Mouse (Mus musculus): Measurements from ENCODE around the gene Reg4. TPM values are rescaled to one million over a fixed set of nuclear protein-coding genes. Genes with fewer than 3 reads are reported as not detected.

Gene Reg4
- total and polyA plus RNA-seq, 2 experiments from 2014 or later, result not detected

- WGBS, result 75% methylated on average over 5 of the region's 5 CpGs
- no peak for DNase-seq (ENCODE audit: low spot score)
- no peaks in the 10 kb centered on the region for H3K36me3 ChIP-seq (replicated peaks; ENCODE audit: control insufficient read depth, insufficient read depth, low read length)
These were observed 15.3 kb downstream of the Reg4 start for GRCm38 (mm10) chr3:98237240-98237639.

GRCm38 (mm10) chr3:98238150-98238549 lies 16.2 kb downstream of the Reg4 start:
- no peak overlapping the region for H3K4me2 ChIP-seq (ENCODE audit: low read depth, low read length)
- no peak for TF ChIP-seq EP300 (IDR thresholded peaks at IDR 0.05; ENCODE audit: low read depth)
- TF ChIP-seq CTCF (IDR thresholded peaks at IDR 0.05; ENCODE audit: low read depth), result no peak
- H3K9ac ChIP-seq (replicated peaks; ENCODE audit: low read depth, low read length), result no peak overlapping the region
- H3K4me1 ChIP-seq (ENCODE audit: control insufficient read depth, insufficient read depth), result no peaks in the 10 kb centered on the region
- H3K4me3 ChIP-seq (ENCODE audit: low read depth, low read length), result no peak overlapping the region
- H3K36me3 ChIP-seq (replicated peaks; ENCODE audit: control insufficient read depth, insufficient read depth, low read length), result no peaks in the 10 kb centered on the region
- H3K9me3 ChIP-seq (replicated peaks; ENCODE audit: control insufficient read depth, low read length), result no peaks in the 10 kb centered on the region
- no peak for DNase-seq (ENCODE audit: low spot score)
- no peaks in the 10 kb centered on the region for H3K27me3 ChIP-seq (ENCODE audit: control insufficient read depth, insufficient read depth, low read length)
- no peak for ATAC-seq (ENCODE audit: insufficient read depth, low read depth)
- 84% methylated on average over 3 of the region's 3 CpGs for WGBS
- no peak overlapping the region for H3K27ac ChIP-seq (ENCODE audit: low read depth)

More at GRCm38 (mm10) chr3:98237240-98237639, 15.3 kb downstream of the Reg4 start:
- no peak for ATAC-seq (ENCODE audit: insufficient read depth, low read depth)
- TF ChIP-seq EP300 (IDR thresholded peaks at IDR 0.05; ENCODE audit: low read depth) (no peak), CTCF (IDR thresholded peaks at IDR 0.05; ENCODE audit: low read depth) (no peak)
- no peak overlapping the region for H3K27ac ChIP-seq (ENCODE audit: low read depth)
- no peak overlapping the region for H3K4me3 ChIP-seq (ENCODE audit: low read depth, low read length)
- no peaks in the 10 kb centered on the region for H3K9me3 ChIP-seq (replicated peaks; ENCODE audit: control insufficient read depth, low read length)
- H3K4me2 ChIP-seq (ENCODE audit: low read depth, low read length), result no peak overlapping the region
- H3K27me3 ChIP-seq (ENCODE audit: control insufficient read depth, insufficient read depth, low read length), result no peaks in the 10 kb centered on the region
- no peaks in the 10 kb centered on the region for H3K4me1 ChIP-seq (ENCODE audit: control insufficient read depth, insufficient read depth)
- no peak overlapping the region for H3K9ac ChIP-seq (replicated peaks; ENCODE audit: low read depth, low read length)

- Histone ChIP-seq H3K4me1 (ENCODE audit: control insufficient read depth, insufficient read depth) (no peaks in the 10 kb centered on the region), H3K36me3 (replicated peaks; ENCODE audit: control insufficient read depth, insufficient read depth, low read length) (no peaks in the 10 kb centered on the region), H3K4me3 (ENCODE audit: low read depth, low read length) (no peak overlapping the region), H3K9me3 (replicated peaks; ENCODE audit: control insufficient read depth, low read length) (no peaks in the 10 kb centered on the region), H3K9ac (replicated peaks; ENCODE audit: low read depth, low read length) (no peak overlapping the region), H3K27me3 (ENCODE audit: control insufficient read depth, insufficient read depth, low read length) (no peaks in the 10 kb centered on the region), H3K27ac (ENCODE audit: low read depth) (no peak overlapping the region), H3K4me2 (ENCODE audit: low read depth, low read length) (no peak overlapping the region)
- WGBS, result 70% methylated on average over 3 of the region's 3 CpGs
- DNase-seq (ENCODE audit: low spot score) (no peak), ATAC-seq (ENCODE audit: insufficient read depth, low read depth) (no peak)
- no peak for TF ChIP-seq EP300 (IDR thresholded peaks at IDR 0.05; ENCODE audit: low read depth)
- TF ChIP-seq CTCF (IDR thresholded peaks at IDR 0.05; ENCODE audit: low read depth), result 0 out of 2 replicates have a peak, but pooled peaks have one; percentile 11
These were observed 20.1 kb downstream of the Reg4 start for GRCm38 (mm10) chr3:98242051-98242450.

- DNase-seq (ENCODE audit: low spot score) (no peak), ATAC-seq (ENCODE audit: insufficient read depth, low read depth) (no peak)
- no peak overlapping the region for H3K4me3 ChIP-seq (ENCODE audit: low read depth, low read length)
- no peak overlapping the region for H3K4me2 ChIP-seq (ENCODE audit: low read depth, low read length)
- H3K27me3 ChIP-seq (ENCODE audit: control insufficient read depth, insufficient read depth, low read length), result no peaks in the 10 kb centered on the region
- no peak overlapping the region for H3K9ac ChIP-seq (replicated peaks; ENCODE audit: low read depth, low read length)
- no peaks in the 10 kb centered on the region for H3K4me1 ChIP-seq (ENCODE audit: control insufficient read depth, insufficient read depth)
- H3K27ac ChIP-seq (ENCODE audit: low read depth), result no peak overlapping the region
- WGBS, result 68% methylated on average over 8 of the region's 8 CpGs
- H3K36me3 ChIP-seq (replicated peaks; ENCODE audit: control insufficient read depth, insufficient read depth, low read length), result no peaks in the 10 kb centered on the region
- TF ChIP-seq CTCF (IDR thresholded peaks at IDR 0.05; ENCODE audit: low read depth) (no peak), EP300 (IDR thresholded peaks at IDR 0.05; ENCODE audit: low read depth) (no peak)
- no peaks in the 10 kb centered on the region for H3K9me3 ChIP-seq (replicated peaks; ENCODE audit: control insufficient read depth, low read length)
These were observed 20.6 kb downstream of the Reg4 start for GRCm38 (mm10) chr3:98242458-98243037.

- Histone ChIP-seq H3K9ac (replicated peaks; ENCODE audit: low read depth, low read length) (no peak overlapping the region), H3K4me2 (ENCODE audit: low read depth, low read length) (no peak overlapping the region), H3K4me1 (ENCODE audit: control insufficient read depth, insufficient read depth) (no peaks in the 10 kb centered on the region), H3K36me3 (replicated peaks; ENCODE audit: control insufficient read depth, insufficient read depth, low read length) (no peaks in the 10 kb centered on the region), H3K27me3 (ENCODE audit: control insufficient read depth, insufficient read depth, low read length) (no peaks in the 10 kb centered on the region), H3K27ac (ENCODE audit: low read depth) (no peak overlapping the region), H3K4me3 (ENCODE audit: low read depth, low read length) (no peak overlapping the region), H3K9me3 (replicated peaks; ENCODE audit: control insufficient read depth, low read length) (no peaks in the 10 kb centered on the region)
- TF ChIP-seq CTCF (IDR thresholded peaks at IDR 0.05; ENCODE audit: low read depth) (no peak), EP300 (IDR thresholded peaks at IDR 0.05; ENCODE audit: low read depth) (no peak)
- WGBS, result 34% methylated on average over 8 of the region's 8 CpGs
- no peak for DNase-seq (ENCODE audit: low spot score)
- ATAC-seq (ENCODE audit: insufficient read depth, low read depth), result no peak
These were observed 23.9 kb downstream of the Reg4 start for GRCm38 (mm10) chr3:98245892-98246291.

Measured in heart, postnatal 0 days (tissue).